Comparison of ENCODE assay signal across 22 mouse cellular contexts in genomic region chr12:84393847-84394246, GRCm38 (mm10). TPM values are rescaled to one million over a fixed set of nuclear protein-coding genes. Genes with fewer than 3 reads are reported as not detected.
DNase-seq lines count a peak whose midpoint lies in the region; ATAC-seq and TF ChIP-seq lines count a peak whose summit lies in the region.
"Had no signal": no experiment of that assay in that cellular context is flagged by ENCODE, and none has a peak within 500 bp of the region (broad histone marks: within the 10 kb centered on the region; RNA-seq: fewer than 3 reads in every experiment).

No protein-coding gene starts in this region.

- H3K4me3 ChIP-seq in liver, adult 2 months (ENCODE audit: insufficient read depth, low read depth, low read length), result no peak overlapping the region
- H3K4me3 ChIP-seq in liver, embryonic 11.5 days (ENCODE audit: low read depth, low read length), result no peak overlapping the region
- no peak overlapping the region for H3K4me3 ChIP-seq in midbrain, postnatal 0 days (ENCODE audit: low read depth, low read length)
- H3K4me3 ChIP-seq: embryonic facial prominence, embryonic 12.5 days; embryonic facial prominence, embryonic 15.5 days; forebrain, embryonic 12.5 days; forebrain, embryonic 15.5 days; hindbrain, embryonic 12.5 days; hindbrain, embryonic 15.5 days had no signal

- CTCF ChIA-PET in Patski (lab: Charles Lee), result interaction anchor here (0.9 kb wide), 1 partner anchor 9 kb away, joined by 3 read pairs; no protein-coding TSS in a partner anchor

- H3K27me3 ChIP-seq in liver, adult 2 months (ENCODE audit: control insufficient read depth, insufficient read depth, low read length), result no peaks in the 10 kb centered on the region
- no peaks in the 10 kb centered on the region for H3K27me3 ChIP-seq in liver, embryonic 11.5 days (replicated peaks; ENCODE audit: control insufficient read depth, insufficient read depth, low read length)
- no peaks in the 10 kb centered on the region for H3K27me3 ChIP-seq in Patski
- H3K27me3 ChIP-seq in midbrain, postnatal 0 days (ENCODE audit: insufficient read depth, low read length), result no peaks in the 10 kb centered on the region
- H3K27me3 ChIP-seq: embryonic facial prominence, embryonic 12.5 days; embryonic facial prominence, embryonic 15.5 days; forebrain, embryonic 12.5 days; forebrain, embryonic 15.5 days; hindbrain, embryonic 12.5 days; hindbrain, embryonic 15.5 days had no signal

- DNase-seq in liver, adult 2 months (ENCODE audit: extremely low read depth, low read depth, low spot score), result no peak
- DNase-seq in liver, embryonic 11.5 days (ENCODE audit: low spot score), result no peak
- DNase-seq in 3134 (ENCODE audit: extremely low read depth, insufficient read length, low spot score) (peak; percentile 15), Patski (ENCODE audit: low read depth, low spot score) (peak; percentile 69)
- DNase-seq in large intestine, adult 2 months (ENCODE audit: low read depth, low spot score), result peak; percentile 55
- DNase-seq in midbrain, postnatal 0 days (ENCODE audit: low spot score), result no peak
- DNase-seq in ovary, adult 18-20 months (ENCODE audit: low spot score), result no peak
- DNase-seq: adrenal gland, postnatal 10 days; adrenal gland, postnatal 36 days; cerebellum, adult 11 months; cerebellum, adult 2 months; cerebellum, adult 9-11 months; cerebellum, postnatal 25 days; gastrocnemius, postnatal 25 days had no signal

- 55% methylated on average over 5 of the region's 5 CpGs for WGBS in liver, adult 2 months
- WGBS in liver, embryonic 11.5 days, result 92% methylated on average over 5 of the region's 5 CpGs
- 39% methylated on average over 5 of the region's 5 CpGs for WGBS in large intestine, adult 2 months
- WGBS in midbrain, postnatal 0 days, result 95% methylated on average over 5 of the region's 5 CpGs

- 0 out of 2 replicates have a peak overlapping the region, but pooled peaks have one; percentile 8 for H3K27ac ChIP-seq in liver, adult 2 months (replicated peaks; ENCODE audit: insufficient read depth, low read depth, low read length)
- H3K27ac ChIP-seq in liver, embryonic 11.5 days (ENCODE audit: low read depth, low read length), result no peak overlapping the region
- H3K27ac ChIP-seq in midbrain, postnatal 0 days (ENCODE audit: low read depth, low read length), result no peak overlapping the region
- H3K27ac ChIP-seq: embryonic facial prominence, embryonic 12.5 days; embryonic facial prominence, embryonic 15.5 days; forebrain, embryonic 12.5 days; forebrain, embryonic 15.5 days; hindbrain, embryonic 12.5 days; hindbrain, embryonic 15.5 days had no signal

- no peaks in the 10 kb centered on the region for H3K9me3 ChIP-seq in liver, embryonic 11.5 days (ENCODE audit: control insufficient read depth, low read length)
- H3K9me3 ChIP-seq in midbrain, postnatal 0 days (ENCODE audit: low read length), result no peaks in the 10 kb centered on the region
- H3K9me3 ChIP-seq: embryonic facial prominence, embryonic 12.5 days; embryonic facial prominence, embryonic 15.5 days; forebrain, embryonic 12.5 days; forebrain, embryonic 15.5 days; hindbrain, embryonic 12.5 days; hindbrain, embryonic 15.5 days had no signal

- H3K4me2 ChIP-seq in liver, embryonic 11.5 days, result no peak overlapping the region
- H3K4me2 ChIP-seq in midbrain, postnatal 0 days (ENCODE audit: low read depth, low read length, poor library complexity, severe bottlenecking), result no peak overlapping the region
- H3K4me2 ChIP-seq: embryonic facial prominence, embryonic 12.5 days; embryonic facial prominence, embryonic 15.5 days; forebrain, embryonic 12.5 days; forebrain, embryonic 15.5 days; heart, embryonic 11.5 days; hindbrain, embryonic 12.5 days; hindbrain, embryonic 15.5 days had no signal

- no peak for TF ChIP-seq POLR2A in liver, adult 2 months (IDR thresholded peaks at IDR 0.05; ENCODE audit: extremely low read depth, insufficient read depth, low read length)

- ATAC-seq in liver, embryonic 11.5 days (replicated peaks; ENCODE audit: low FRiP score), result no peak
- peak; percentile 47 for ATAC-seq in Patski
- ATAC-seq in midbrain, postnatal 0 days (ENCODE audit: low FRiP score), result no peak
- ATAC-seq: CD4-positive, CD25-positive, alpha-beta regulatory T cell, adult 4 months; forebrain, embryonic 15.5 days had no signal

- POLR2A ChIA-PET in Patski (lab: Charles Lee), result no interaction called here

- in situ Hi-C loops in Patski (cut with MboI; ENCODE audit: low pct_unique_long_range_greater_than_20kb), result no loop called here

- H3K36me3 ChIP-seq in liver, adult 2 months (ENCODE audit: control insufficient read depth, insufficient read depth, low read length), result peaks cover 47% of the 10 kb centered on the region
- no peaks in the 10 kb centered on the region for H3K36me3 ChIP-seq in liver, embryonic 11.5 days (ENCODE audit: control insufficient read depth, insufficient read depth, low read length)
- H3K36me3 ChIP-seq in midbrain, postnatal 0 days (ENCODE audit: insufficient read depth, low read length), result peaks cover 6% of the 10 kb centered on the region; the same call in 1 of the 2 replicates
- H3K36me3 ChIP-seq: embryonic facial prominence, embryonic 12.5 days; embryonic facial prominence, embryonic 15.5 days; forebrain, embryonic 12.5 days; forebrain, embryonic 15.5 days; hindbrain, embryonic 15.5 days had no signal

- TF ChIP-seq CTCF in liver, adult 2 months (IDR thresholded peaks at IDR 0.05; ENCODE audit: low read depth, low read length), result no peak
- TF ChIP-seq CTCF in Patski (IDR thresholded peaks at IDR 0.05), result no peak
- no peak for TF ChIP-seq CTCF in midbrain, postnatal 0 days (IDR thresholded peaks at IDR 0.05)

- peaks cover 10% of the 10 kb centered on the region for H3K4me1 ChIP-seq in liver, adult 2 months (ENCODE audit: control insufficient read depth, insufficient read depth, low read length)
- no peaks in the 10 kb centered on the region for H3K4me1 ChIP-seq in liver, embryonic 11.5 days (replicated peaks; ENCODE audit: control insufficient read depth, insufficient read depth, low read length)
- no peaks in the 10 kb centered on the region for H3K4me1 ChIP-seq in midbrain, postnatal 0 days (ENCODE audit: insufficient read depth, low read length)
- H3K4me1 ChIP-seq: embryonic facial prominence, embryonic 12.5 days; embryonic facial prominence, embryonic 15.5 days; forebrain, embryonic 12.5 days; forebrain, embryonic 15.5 days; hindbrain, embryonic 12.5 days; hindbrain, embryonic 15.5 days had no signal

- no peak overlapping the region for H3K9ac ChIP-seq in liver, adult 2 months (ENCODE audit: low read depth, low read length)
- no peak overlapping the region for H3K9ac ChIP-seq in liver, embryonic 11.5 days (ENCODE audit: low read depth, low read length)
- no peak overlapping the region for H3K9ac ChIP-seq in midbrain, postnatal 0 days (replicated peaks; ENCODE audit: low read length, poor library complexity, severe bottlenecking)
- H3K9ac ChIP-seq: embryonic facial prominence, embryonic 12.5 days; embryonic facial prominence, embryonic 15.5 days; forebrain, embryonic 12.5 days; forebrain, embryonic 15.5 days; hindbrain, embryonic 12.5 days; hindbrain, embryonic 15.5 days had no signal

- peaks cover 3% of the 10 kb centered on the region; the same call in 1 of the 2 replicates for H3K79me2 ChIP-seq in liver, adult 2 months (ENCODE audit: control insufficient read depth, insufficient read depth, low read length)

RNA-seq across cellular contexts. Expression of gene Entpd5, which starts 15.0 kb away (rescaled TPM):
- 157 and 161 TPM in 2 replicates for total RNA-seq in liver, adult 2 months (2014; rRNA removed)
- polyA plus RNA-seq in liver, adult 2 months (2012; rRNA removed), result 52.6 and 62.7 TPM in 2 replicates
- polyA plus RNA-seq in liver, embryonic 11.5 days (2014; fragmentation: Nextera tagmentation; extraction: Ambion mirVana), result 14.0 and 14.1 TPM in 2 replicates
- 21.1 TPM for polyA plus RNA-seq in Patski (2021)
- polyA plus RNA-seq in large intestine, adult 2 months (2012; rRNA removed), result 16.7 and 33.8 TPM in 2 replicates
- total RNA-seq in midbrain, postnatal 0 days (2014; rRNA removed), result 15.6 and 15.9 TPM in 2 replicates
- polyA plus RNA-seq in midbrain, postnatal 0 days (2015; fragmentation: Nextera tagmentation; extraction: Ambion mirVana), result 12.4 and 14.1 TPM in 2 replicates

RNA-seq across cellular contexts. Expression of gene Bbof1, which starts 15.0 kb away (rescaled TPM):
- 0.18 and 0.27 TPM in 2 replicates for total RNA-seq in liver, adult 2 months (2014; rRNA removed)
- polyA plus RNA-seq in liver, adult 2 months (2012; rRNA removed), result not detected in 2 replicates
- polyA plus RNA-seq in liver, embryonic 11.5 days (2014; fragmentation: Nextera tagmentation; extraction: Ambion mirVana), result 1.0 TPM in 2 replicates
- 2.2 TPM for polyA plus RNA-seq in Patski (2021)
- polyA plus RNA-seq in large intestine, adult 2 months (2012; rRNA removed), result 0.04 and 0.10 TPM in 2 replicates
- 1.3 and 2.1 TPM in 2 replicates for total RNA-seq in midbrain, postnatal 0 days (2014; rRNA removed)
- polyA plus RNA-seq in midbrain, postnatal 0 days (2015; fragmentation: Nextera tagmentation; extraction: Ambion mirVana), result 2.4 and 3.2 TPM in 2 replicates

RNA-seq across cellular contexts. Expression of gene Rnf113a2, which starts 23.1 kb away (rescaled TPM):
- 5.0 and 5.9 TPM in 2 replicates for total RNA-seq in liver, adult 2 months (2014; rRNA removed)
- 2.8 TPM in 2 replicates for polyA plus RNA-seq in liver, adult 2 months (2012; rRNA removed)
- polyA plus RNA-seq in liver, embryonic 11.5 days (2014; fragmentation: Nextera tagmentation; extraction: Ambion mirVana), result 20.9 and 25.6 TPM in 2 replicates
- 18.1 TPM for polyA plus RNA-seq in Patski (2021)
- 4.2 and 4.7 TPM in 2 replicates for polyA plus RNA-seq in large intestine, adult 2 months (2012; rRNA removed)
- 8.8 and 11.7 TPM in 2 replicates for total RNA-seq in midbrain, postnatal 0 days (2014; rRNA removed)
- 18.4 and 19.1 TPM in 2 replicates for polyA plus RNA-seq in midbrain, postnatal 0 days (2015; fragmentation: Nextera tagmentation; extraction: Ambion mirVana)

RNA-seq across cellular contexts. Expression of gene Fam161b, which starts 32.2 kb away (rescaled TPM):
- 0.09 and 0.13 TPM in 2 replicates for total RNA-seq in liver, adult 2 months (2014; rRNA removed)
- 0.15 and 0.16 TPM in 2 replicates for polyA plus RNA-seq in liver, adult 2 months (2012; rRNA removed)
- polyA plus RNA-seq in liver, embryonic 11.5 days (2014; fragmentation: Nextera tagmentation; extraction: Ambion mirVana), result 4.7 and 4.9 TPM in 2 replicates
- polyA plus RNA-seq in Patski (2021), result 5.5 TPM
- polyA plus RNA-seq in large intestine, adult 2 months (2012; rRNA removed), result 0.62 and 0.64 TPM in 2 replicates
- 10.4 and 12.5 TPM in 2 replicates for total RNA-seq in midbrain, postnatal 0 days (2014; rRNA removed)
- polyA plus RNA-seq in midbrain, postnatal 0 days (2015; fragmentation: Nextera tagmentation; extraction: Ambion mirVana), result 11.4 and 14.1 TPM in 2 replicates

RNA-seq across cellular contexts. Expression of gene Coq6, which starts 32.4 kb away (rescaled TPM):
- 21.2 and 23.0 TPM in 2 replicates for total RNA-seq in liver, adult 2 months (2014; rRNA removed)
- polyA plus RNA-seq in liver, adult 2 months (2012; rRNA removed), result 25.1 and 27.8 TPM in 2 replicates
- 43.6 and 51.7 TPM in 2 replicates for polyA plus RNA-seq in liver, embryonic 11.5 days (2014; fragmentation: Nextera tagmentation; extraction: Ambion mirVana)
- 44.5 TPM for polyA plus RNA-seq in Patski (2021)
- 43.2 and 49.7 TPM in 2 replicates for polyA plus RNA-seq in large intestine, adult 2 months (2012; rRNA removed)
- total RNA-seq in midbrain, postnatal 0 days (2014; rRNA removed), result 56.6 and 60.9 TPM in 2 replicates
- polyA plus RNA-seq in midbrain, postnatal 0 days (2015; fragmentation: Nextera tagmentation; extraction: Ambion mirVana), result 40.6 and 41.6 TPM in 2 replicates

Comparison
In these comparisons a context has a peak if more than half of its experiments do, and no peak if none do; other contexts are left out.
1. DNase-seq: peak in 3134 (single experiment), Patski (single experiment) and large intestine, adult 2 months (single experiment); none in liver, adult 2 months (single experiment), liver, embryonic 11.5 days (single experiment), midbrain, postnatal 0 days (single experiment) and ovary, adult 18-20 months (single experiment).